Mouse (Mus musculus): ENCODE measurements around the gene Myh2.

The Myh2 gene

GRCm38 (mm10) chr11:67170727-67171126, at the start of gene Myh2:
TSS of gene Myh2 (plus strand) at chr11:67171027.
- DNase-seq (ENCODE audit: low spot score in 2 of 2) = no peak

DNA sequence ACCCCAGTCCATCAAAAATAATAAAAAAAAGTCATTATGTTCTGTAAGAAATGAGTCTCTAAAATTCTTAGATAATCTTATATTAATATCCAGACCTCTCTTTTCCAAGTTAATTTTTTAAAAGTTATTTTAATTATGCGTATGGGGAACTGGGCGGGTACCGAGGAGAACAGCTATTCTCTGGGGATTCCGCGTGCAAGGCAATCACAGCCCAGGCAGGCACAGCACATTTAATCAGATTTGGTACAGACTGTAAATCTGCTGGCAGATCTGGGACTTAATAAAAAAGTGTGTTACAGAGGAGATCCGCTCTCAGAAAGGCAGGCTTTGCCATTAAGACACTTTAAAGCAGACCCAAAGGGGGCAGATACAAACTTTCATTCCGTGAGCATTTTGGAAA, 45.9 kb upstream of the Myh2 start:
- no peak for DNase-seq (ENCODE audit: low spot score in 2 of 2)

- DNase-seq (ENCODE audit: low spot score in 2 of 2) = peak in 1 of 2 experiments; percentile 4
Measured at GRCm38 (mm10) chr11:67125361-67125760, 45.5 kb upstream of the Myh2 start.

DNA sequence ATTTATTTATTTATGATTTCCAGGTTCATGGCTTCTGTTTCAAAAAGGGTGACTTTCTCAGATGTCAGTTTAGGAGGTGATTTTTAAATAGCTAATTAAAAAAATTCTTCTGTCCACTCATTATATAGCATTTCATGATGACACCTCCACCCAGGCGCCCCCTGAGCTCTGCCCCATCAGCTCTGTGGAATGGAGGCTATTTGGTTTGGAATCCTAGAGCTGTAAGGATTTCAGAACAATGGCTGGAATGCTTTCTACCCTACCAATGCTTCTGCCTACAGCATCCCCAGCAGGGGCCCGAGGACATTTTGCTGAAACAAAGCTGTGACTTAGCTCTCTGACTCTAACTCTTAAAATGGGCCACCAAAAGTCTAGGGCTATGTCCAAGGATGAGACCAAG, 37.3 kb upstream of the Myh2 start:
- no peak for DNase-seq (ENCODE audit: low spot score in 2 of 2)

DNA sequence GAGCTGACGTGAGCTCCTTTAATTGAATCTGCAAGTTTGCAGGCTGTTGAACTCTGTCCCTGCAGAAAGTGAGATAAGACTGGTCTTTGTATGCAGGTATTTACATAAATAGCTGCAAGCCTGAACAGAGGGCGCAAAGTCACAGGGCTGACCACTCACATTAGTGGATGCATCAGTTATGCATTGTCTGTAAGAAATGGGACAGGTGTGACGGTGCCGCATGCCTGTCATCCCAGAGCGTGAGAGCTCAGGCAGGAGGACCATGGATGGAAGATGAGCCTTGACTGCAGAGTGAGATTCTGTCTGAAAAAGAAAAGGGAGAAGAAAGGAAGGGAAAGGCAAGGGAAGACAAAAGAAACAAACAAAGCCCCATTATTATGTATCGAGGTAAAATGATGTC, 36.2 kb upstream of the Myh2 start:
- DNase-seq (ENCODE audit: low spot score in 2 of 2) = no peak

GRCm38 (mm10) chr11:67135532-67135931, 35.3 kb upstream of the Myh2 start:
- DNase-seq (ENCODE audit: low spot score in 2 of 2) = no peak

GRCm38 (mm10) chr11:67139556-67139955, 31.3 kb upstream of the Myh2 start:
- no peak for DNase-seq (ENCODE audit: low spot score in 2 of 2)

GRCm38 (mm10) chr11:67140175-67140574, 30.7 kb upstream of the Myh2 start:
- no peak for DNase-seq (ENCODE audit: low spot score in 2 of 2)

- no peak for DNase-seq (ENCODE audit: low spot score in 2 of 2)
Measured at GRCm38 (mm10) chr11:67141031-67141430, 29.8 kb upstream of the Myh2 start.

GRCm38 (mm10) chr11:67142047-67142446, 28.8 kb upstream of the Myh2 start:
- DNase-seq (ENCODE audit: low spot score in 2 of 2) = no peak

DNA sequence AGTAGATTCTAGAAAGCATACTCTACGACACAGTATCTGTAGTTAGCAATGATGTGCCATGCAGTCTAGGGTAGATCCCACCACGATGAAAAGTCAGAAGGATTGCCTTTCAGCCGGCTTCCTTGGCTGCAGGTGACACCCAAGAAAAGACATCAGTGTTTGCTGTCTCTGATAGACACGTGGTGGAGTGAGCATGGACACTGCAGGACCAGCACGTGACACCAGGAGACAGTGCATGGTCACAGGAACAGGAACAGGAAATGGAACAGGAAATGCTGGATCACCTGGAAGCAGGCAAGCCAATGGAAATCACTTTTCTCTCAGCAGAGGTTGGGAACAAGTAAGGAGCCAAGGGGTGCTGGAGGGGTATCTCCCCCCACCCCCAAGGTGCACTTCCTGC, 27.8 kb upstream of the Myh2 start:
- DNase-seq (ENCODE audit: low spot score in 2 of 2) = no peak

- DNase-seq (ENCODE audit: low spot score in 2 of 2) = peak; percentile 2 to 17
Measured at GRCm38 (mm10) chr11:67143863-67144498, 26.8 kb upstream of the Myh2 start.

- DNase-seq (ENCODE audit: low spot score in 2 of 2) = peak; percentile 25 to 40
Measured at GRCm38 (mm10) chr11:67144559-67145265, 26.1 kb upstream of the Myh2 start.

DNA sequence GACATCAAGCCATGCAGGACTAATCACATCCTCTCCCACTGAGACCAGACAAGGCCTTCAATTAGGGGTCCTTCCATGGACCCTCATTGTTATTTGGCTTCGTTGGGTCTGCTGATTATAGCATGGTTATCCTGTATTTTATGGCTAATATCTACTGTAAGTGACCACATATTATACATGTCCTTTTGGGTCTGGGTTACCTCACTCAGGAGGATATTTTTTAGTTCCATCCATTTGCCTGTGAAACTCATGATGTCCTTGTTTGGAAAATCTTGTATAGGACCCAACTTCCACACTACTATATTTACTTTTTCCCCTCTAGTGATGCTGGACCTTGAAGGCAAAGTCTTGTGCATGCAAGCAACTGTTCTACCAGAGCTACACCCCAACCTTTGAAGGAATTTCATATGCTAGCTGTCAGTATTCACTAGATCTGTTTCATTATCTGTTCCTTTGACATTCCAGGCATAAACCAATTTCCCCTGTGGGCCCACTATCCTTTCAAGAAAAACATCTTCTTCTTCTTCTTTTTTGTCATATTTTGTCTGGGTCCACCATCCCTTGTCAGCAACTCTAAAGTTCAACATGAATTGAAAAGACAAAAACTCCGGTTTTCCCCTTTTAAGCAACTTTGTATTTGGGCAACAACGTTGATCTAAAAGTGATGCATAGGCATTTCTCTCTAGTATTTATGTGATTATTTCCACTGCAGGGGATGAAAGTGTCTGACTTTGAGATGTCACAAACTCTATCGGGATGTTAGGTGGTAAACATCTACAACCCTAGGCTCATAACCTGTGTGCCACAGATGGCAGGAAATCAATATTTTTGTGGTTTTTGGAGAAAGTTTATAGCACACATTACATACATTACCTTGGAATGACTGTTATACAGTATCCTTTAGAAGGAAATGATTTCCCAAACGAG, 25.1 kb upstream of the Myh2 start:
- no peak for DNase-seq (ENCODE audit: low spot score in 2 of 2)

DNA sequence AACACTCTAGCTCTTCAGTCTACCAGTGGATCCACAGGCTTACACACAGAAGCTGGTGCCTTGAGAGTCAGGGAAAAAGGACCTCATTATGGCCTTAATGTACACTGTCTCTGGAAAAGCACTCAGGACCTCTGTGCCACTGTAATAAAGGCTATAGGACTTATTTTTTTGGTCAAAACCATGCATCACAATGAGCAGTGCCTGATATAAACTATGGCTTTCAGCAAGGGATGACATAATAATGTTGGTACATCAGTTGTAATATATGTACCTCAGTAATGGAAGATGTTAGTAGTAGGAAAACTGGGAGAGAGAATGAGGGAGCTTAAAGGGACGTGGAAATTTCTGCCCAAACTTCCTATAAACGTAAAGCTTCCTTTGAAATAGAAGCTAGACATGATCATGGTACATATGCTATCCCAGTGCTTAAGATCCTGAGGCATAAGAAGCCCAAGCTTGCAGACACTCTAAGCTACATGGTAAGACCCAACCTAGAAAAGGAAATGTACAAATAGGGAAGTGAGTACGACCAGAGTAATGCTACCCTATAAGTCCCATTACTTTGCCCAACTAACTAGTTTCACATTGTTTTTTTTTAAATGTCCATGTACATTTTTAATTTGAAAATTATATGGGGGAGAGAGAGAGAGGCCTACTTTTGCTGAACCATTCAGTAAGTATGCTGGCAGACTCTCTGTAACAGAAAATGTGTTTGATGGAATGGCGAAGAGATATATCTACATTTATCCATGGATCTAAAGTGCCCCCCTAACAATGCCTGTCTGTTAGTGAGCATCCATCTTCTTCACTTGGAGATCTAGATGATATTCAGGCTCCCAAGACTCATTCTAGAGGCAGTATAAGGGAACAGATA, 24.2 kb upstream of the Myh2 start:
- no peak for DNase-seq (ENCODE audit: low spot score in 2 of 2)

DNA sequence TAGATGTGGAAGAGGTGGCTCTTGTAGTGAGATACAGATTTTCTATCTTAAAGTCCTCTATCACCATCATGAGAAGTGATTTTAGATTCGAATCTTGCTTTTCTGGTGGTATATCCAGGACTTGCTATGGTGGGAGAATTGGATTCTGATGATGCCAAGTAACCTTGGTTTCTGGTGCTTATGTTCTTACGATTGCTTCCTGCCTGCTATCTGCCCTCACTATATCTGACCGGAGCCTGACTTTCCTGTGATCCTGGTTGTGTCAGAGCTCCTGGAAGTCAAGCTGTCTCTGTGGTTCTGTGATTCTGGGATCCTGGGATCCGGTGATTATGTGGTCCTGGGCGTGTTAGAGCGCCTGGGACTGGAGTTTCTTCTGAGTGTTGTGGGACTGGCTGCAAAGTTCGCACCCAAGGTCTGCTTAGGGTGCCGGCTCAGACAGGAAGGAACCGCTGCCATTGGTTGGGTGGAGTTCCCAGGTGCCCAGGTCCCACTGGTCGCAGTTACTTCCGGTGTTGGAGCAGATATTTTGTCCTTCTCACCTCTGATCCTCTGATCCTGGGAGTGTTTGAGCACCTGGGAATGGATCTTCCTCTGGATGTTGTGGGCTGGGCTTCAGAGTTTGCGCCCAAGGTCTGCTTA, 23.4 kb upstream of the Myh2 start:
- DNase-seq (ENCODE audit: low spot score in 2 of 2) = no peak

DNA sequence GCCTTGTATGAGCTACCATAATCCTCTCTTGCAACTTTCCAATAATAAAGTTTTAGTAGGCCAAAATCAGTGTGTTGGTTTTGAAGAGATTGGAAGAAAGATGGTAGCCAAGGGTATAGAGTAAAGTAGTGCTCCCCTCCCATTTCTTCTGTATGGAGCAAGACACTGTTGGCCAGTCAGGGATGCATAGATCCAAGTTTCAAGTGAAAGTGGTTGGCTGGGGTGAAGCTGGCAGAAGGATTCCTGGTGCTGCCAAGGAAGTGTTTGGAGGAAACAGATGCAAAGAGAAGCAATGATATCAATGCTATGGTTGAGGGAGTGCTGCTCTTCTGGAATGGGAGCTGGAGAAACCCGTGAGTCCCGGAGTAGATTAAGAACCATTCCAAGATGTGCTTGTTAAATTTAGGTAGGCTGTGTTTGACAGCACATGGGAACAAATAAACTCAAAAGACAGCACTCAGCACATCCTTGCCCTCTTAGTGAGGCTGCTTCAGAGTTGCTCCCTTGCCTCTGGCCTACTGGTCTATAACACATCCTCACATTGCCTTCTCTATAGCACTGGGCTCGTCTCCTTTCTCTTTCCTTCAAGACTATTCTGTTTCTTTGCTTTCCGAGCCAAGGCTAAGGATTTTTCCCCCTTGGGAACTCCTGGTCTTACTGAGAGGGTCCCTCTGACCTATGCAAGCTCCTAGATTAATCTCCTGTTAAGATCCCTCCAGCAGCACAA, 22.4 kb upstream of the Myh2 start:
- DNase-seq (ENCODE audit: low spot score in 2 of 2) = no peak

DNA sequence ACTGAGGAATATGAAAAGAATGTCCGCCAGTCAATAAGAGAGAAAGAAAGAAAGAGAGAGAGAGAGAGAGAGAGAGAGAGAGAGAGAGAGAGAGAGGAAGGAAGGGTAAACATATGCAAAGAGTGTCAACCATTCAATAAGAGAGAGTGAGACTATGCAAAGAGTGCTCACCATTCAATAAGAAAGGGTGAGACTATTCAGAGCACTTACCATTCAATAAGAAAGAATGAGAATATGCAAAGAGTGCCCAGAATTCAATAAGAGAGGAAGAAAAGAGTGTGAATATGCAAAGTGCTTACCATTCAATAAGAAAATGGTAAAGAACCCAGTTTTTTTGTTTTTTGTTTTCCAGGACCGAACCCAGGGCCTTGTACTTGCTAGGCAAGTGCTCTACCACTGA, 20.6 kb upstream of the Myh2 start:
- no peak for DNase-seq (ENCODE audit: low spot score in 2 of 2)

DNA sequence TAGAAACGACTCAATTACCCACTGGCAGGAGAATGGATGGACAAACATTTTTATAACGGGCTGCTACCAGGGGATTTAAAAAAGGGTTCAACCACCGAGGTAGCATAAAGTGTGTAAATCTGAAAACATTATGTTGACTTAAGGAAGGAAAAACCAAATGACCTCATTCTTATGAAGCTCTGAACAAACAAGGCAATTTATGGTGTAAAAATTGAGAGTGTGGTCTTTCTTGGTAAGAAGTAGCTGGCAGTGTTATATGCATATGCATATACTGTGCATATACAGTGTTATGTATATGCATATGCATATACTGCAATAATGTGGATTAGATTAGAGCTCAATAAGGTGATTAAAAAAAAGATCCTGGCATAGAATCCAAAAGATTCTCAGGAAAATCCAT, 19.7 kb upstream of the Myh2 start:
- no peak for DNase-seq (ENCODE audit: low spot score in 2 of 2)
